Mouse (Mus musculus) monocyte, adult 5-6 weeks (primary cell): Measurements from ENCODE around the gene Fap. TPM values are rescaled to one million over a fixed set of nuclear protein-coding genes. Genes with fewer than 3 reads are reported as not detected.

Experiments used
- ATAC-seq: fragments of 153-309, 156-312 bp; replicated peaks from 2 replicates; pipeline ENCODE4 v1.8.0; 2017; ENCODE audit warnings: mild to moderate bottlenecking; ENCODE audit not compliant: low TSS enrichment, insufficient number of reproducible peaks, severe bottlenecking, poor library complexity, low FRiP score
- total RNA-seq: library from RNA; stranded (forward); fragments of 200-1000, 200-491, 200-594 nt; gene quantifications from 3 replicates; pipeline ENCODE4 v1.2.3, GENCODE M21; 2017

The Fap gene
- total RNA-seq, result 0.78 to 3.0 TPM (median 2.2 TPM) in 3 replicates

GRCm38 (mm10) chr2:62573753-62574159 is at the start of gene Fap:
Fap (minus strand) TSS chr2:62574075.
- ATAC-seq, result no peak

DNA sequence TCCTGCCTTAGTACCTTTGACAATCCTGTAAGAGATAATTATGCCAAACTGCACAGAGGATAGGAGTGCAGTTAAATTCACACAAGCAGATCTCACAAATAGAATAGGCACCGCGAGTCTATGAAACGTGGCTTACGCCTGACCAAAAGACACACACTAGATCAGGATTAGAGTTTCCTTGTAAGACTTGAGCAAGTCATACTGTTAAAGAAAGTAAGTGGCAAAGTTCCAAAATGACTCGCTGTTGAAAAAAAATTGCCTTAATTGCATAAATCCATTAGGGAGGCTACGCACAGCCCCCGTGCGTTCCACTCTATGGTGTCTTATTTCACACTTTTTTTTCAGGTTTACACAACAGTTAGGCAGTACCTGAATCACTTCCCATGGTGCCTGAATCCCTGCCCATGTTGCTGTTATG is 49.2 kb upstream of the Fap start:
- ATAC-seq, result no peak

GRCm38 (mm10) chr2:62619679-62620078 is 45.8 kb upstream of the Fap start:
- ATAC-seq, result no peak

- no peak for ATAC-seq
These were observed 45.1 kb upstream of the Fap start for GRCm38 (mm10) chr2:62618934-62619341.

DNA sequence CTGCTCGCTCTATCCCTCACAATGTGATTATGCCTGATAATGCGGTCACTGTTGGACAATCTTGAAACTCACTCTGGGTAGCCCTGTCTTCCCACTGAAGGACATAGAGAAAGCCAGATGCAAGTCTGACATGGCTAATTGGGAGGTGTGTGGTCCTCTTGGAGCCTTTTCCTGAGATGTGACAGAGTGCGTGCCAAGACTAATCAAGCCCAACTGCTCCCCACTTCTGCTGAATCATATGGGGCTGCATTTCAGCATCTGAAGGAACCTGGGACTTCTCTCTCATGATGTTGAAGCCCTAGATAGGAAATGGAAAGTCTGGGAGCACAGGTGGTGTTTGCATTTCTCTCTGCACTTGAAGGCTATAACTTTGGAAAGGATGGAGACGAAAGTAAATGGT is 39.3 kb upstream of the Fap start:
- no peak for ATAC-seq

GRCm38 (mm10) chr2:62606205-62606604 is 32.3 kb upstream of the Fap start:
- no peak for ATAC-seq

DNA sequence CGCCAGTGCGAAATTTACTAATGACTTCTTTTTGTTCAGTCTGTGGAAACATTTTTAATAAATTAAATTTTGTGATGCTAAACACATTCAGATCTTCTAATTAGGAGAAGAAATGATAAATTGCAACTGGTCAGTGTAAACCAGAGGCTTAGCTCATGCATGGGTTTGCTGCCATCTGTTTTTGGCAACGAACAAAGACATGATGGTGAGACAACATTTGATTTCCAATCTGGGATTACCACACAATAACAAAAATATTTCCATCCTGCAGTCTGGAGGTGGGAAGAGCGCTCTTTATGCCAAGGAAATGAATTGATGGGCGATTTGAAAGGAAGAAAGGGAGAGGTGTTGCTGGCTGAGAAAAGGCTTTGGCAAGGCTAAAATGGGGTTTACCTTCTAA is 29.7 kb upstream of the Fap start:
- ATAC-seq, result no peak

GRCm38 (mm10) chr2:62596586-62596985 is 22.7 kb upstream of the Fap start:
- no peak for ATAC-seq

GRCm38 (mm10) chr2:62594491-62594890 is 20.6 kb upstream of the Fap start:
- ATAC-seq, result no peak

DNA sequence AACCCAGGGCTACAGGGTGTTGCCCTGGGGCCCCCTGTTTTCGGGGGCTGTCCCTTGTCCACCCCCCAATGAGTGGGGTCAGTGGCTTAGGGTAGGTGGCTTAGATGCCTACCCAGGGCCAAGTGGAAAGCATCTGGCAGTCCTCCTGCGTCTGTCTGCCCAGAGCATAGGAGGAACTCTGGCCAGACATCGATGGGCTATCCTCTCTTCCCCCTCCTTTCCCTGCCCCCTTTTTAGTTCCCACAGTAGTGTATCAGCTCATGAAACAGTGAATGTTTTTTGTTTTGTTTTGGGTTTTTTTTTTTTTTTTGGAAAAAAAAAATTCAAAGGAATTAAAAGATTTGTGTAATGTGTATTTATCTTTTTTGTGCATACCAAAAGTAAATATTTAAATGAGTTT is 17.7 kb upstream of the Fap start:
- ATAC-seq, result no peak

DNA sequence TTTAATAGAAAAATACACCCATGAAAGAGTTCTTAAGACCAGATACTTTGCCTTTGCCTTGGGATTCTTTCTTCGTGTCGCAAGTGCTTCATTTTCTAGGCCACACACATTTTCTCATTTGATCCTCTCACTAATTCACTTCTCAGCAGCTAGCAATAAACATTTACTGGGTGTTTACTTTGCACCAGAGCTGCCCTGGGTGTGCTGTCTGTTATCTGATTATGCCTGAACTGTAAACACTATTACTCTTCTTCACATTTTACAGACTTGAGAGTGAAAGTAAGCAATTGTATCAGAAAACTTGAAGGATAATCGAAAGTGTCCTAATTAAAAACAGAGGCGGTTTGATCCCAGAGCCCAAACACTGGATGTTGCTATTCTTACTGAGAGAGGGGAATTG is 15.5 kb upstream of the Fap start:
- ATAC-seq, result no peak

GRCm38 (mm10) chr2:62585769-62586168 is 11.9 kb upstream of the Fap start:
- ATAC-seq, result no peak

- ATAC-seq, result no peak
These were observed 1.1 kb upstream of the Fap start for GRCm38 (mm10) chr2:62574962-62575361.

GRCm38 (mm10) chr2:62574250-62574649 is 375 bp upstream of the Fap start:
- no peak for ATAC-seq

DNA sequence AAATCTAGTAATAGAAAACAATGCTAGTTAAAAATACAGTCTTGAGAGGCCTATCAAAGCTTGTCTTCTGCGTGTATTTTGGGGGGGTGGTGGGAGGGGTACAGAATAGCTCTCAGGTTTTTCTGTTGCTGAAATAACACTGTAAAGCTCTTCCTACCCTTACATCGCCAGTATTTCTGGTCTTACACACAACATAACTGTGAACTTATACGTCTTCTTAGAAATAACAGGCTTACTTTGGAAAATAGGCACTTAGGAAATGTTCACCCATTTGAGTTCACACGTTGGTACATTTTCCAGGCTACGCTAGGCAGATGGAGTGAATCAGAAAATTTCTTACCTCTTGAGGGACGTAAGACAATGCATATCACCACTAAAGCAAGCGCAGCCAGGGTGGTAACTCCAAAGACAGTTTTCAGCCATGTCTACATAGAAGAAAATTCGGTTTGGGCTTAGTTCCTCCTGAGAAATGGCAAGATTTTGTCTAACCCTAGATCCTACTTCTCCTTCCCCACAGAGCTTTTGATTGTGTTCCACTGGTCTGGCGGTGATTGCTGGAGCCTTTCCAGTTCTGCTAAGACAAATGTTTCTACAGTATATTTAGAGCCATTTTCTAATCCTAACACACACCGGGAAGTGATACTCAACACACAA is 649 bp downstream of the Fap start:
- ATAC-seq, result no peak

DNA sequence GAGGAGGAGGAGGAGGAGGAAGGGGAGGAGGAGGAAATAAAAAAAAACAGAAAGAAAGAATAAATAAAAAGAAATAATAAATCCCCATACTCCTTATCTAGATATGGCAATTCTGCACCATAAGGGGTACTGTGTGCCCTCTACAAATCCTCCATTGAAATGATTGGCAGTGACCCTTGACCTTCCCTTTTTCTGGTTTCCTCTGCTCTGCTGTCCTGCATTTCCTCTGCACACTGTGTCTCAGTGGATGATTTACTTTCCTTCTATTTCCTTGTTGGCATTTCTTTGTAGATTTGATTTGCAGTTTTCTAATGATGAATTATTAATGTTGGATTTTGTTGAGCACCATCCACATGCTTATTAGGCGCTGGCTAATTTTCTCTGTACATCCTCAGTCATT is 9.2 kb downstream of the Fap start:
- ATAC-seq, result no peak

DNA sequence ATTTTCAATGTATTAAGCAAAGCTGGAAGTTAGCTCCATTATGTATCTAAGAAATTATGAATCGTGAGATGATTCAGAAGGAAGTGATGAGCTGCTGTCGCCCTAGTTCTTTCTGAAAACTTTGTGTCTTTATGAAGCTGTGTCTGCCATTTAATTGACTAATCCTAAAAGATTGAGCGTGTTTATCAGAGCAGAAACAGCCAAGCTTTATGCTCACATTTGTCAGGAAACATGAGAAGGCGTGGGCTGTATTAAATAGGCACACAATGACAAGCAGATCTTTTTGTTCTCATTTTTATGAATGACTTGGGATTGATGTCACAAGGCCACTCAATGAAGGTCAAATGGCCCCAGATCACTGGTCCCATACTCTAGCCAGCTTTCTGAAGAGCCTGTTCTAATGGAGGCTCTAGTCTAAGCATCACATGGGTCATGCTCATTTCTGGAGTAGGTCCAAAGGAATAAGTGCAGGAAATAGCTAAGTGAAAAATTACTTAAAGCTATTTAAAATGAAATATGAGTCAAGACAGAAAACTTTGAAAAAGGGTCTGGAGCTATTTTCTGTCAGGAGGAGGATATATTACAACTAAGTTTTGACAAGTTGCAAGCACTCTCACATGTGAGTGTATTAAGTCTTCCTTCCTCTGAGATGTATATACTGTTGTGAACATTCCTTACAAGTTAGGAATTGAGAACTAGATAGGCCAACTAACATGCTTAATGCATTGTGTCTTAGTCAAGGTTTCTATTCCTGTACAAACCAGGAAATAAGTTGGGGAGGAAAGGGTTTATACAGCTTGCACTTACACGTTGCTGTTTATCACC is 11.0 kb downstream of the Fap start:
- ATAC-seq, result no peak

GRCm38 (mm10) chr2:62557417-62557816 is 16.5 kb downstream of the Fap start:
- ATAC-seq, result no peak

GRCm38 (mm10) chr2:62556349-62556748 is 17.5 kb downstream of the Fap start:
- ATAC-seq, result no peak

DNA sequence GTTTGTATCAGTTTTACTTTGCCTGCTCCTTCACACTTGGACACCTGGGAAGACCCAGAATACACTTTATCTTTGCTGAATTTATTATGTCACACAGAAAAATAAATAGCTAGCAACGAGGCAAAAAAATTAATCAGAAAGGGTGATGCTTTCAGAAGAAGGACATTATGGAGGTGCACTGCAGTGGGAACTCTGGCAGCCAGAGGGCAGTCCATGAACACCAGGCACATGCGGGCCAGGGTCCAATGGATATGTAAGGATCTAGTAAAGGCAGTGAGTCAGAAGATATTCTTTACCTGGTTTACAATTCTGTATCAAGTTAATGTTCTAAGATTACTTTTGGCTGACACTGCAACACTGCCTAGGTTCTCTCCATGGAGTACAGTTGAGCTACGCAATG is 24.2 kb downstream of the Fap start:
- no peak for ATAC-seq
